Mouse (Mus musculus) heart, adult 10 weeks (tissue): ENCODE measurements around the gene Olfr1163. TPM values are rescaled to one million over a fixed set of nuclear protein-coding genes. Genes with fewer than 3 reads are reported as not detected.

ENCODE experiments used
- polyA plus RNA-seq: library from polyadenylated mRNA; stranded (reverse); fragments of 350-450 nt; fragmentation: Illumina TruSeq; extraction: RNeasy Lipid Tissue Mini Kit (QIAGEN cat#74804); gene quantifications from one replicate; pipeline ENCODE4 v1.2.3, GENCODE M21; 2014; ENCODE audit warnings: low read depth, low replicate concordance

Gene Olfr1163
- not detected for polyA plus RNA-seq

DNA sequence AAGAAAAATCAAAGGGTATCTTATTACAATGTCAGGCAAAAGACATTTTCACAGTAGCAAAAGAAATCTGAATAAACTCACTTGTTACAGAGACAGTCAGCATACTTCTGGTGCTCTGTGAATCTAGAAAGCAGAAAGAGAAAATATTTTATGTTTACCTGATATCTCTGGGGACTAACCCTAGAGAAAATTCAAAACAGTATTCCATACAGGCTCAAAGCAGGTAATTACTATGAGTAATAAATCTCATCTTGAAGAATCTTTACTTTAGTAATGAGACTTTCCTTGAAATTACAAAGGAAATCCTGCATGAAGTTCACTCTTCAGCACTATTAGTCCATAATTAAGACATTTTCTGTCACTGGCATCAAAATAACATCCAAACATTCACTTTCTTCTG lies at the start of gene Olfr1163:
TSS of gene Olfr1163 (minus strand) at position 101 of the 400 bp plus-strand sequence.

DNA sequence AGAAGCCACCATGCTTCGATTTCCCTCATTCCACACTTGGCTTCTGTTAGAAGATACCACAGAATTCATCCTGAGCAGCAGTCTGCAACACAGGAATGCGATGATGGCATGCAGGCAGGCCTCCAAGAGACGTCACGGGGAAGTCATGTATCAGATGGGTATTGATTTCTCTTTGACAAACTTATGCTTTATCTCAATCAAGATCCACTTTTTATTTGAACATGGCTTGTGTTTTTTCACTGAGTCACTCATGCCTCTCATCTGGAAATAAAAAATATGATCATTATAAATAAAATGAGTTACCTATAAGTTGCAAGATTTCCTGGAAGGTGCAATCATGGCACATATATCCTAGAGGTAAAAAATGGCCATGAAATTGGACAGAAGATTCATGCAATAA lies 22.2 kb upstream of the Olfr1163 start, which contains the start of gene Olfr1164:
TSS of gene Olfr1164 (minus strand) at position 101 of the 400 bp plus-strand sequence.

DNA sequence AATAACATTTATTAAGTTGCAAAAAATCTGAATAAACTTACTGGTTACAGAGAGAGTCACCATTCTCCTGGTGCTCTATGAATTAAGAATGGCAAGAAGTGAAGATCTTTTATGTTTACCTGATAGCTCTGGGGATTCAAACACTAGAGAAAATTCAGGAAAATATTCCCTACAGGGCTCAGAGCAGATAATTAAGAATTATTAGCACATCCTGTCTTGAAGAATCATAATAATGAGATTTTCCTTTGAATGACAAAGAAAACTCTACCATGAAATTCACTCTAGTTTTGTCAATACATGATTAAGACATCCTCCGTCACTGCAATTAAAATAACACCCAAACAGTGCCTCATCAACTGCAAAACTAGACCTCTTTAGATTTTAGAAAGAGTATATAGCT lies 20.6 kb downstream of the Olfr1163 start, which contains the start of gene Olfr1162:
TSS of gene Olfr1162 (minus strand) at position 101 of the 400 bp plus-strand sequence.

DNA sequence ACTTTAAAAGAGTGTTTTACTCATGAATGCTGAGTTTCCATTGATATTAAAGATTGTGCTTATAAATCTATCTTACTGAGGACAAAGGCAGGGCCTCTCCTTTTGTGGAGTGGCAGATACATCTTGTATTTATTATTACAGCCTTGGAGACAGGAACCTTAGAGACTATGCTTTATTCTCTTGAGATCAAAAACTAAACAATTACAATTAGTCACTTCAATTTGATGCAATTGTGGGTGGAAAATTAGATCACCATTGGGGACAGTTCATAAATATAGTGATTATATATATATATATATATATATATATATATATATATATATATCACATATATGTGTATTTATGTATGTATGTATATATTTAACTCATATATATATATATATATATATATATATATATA lies 34.0 kb downstream of the Olfr1163 start, which contains the start of gene Olfr73:
TSS of gene Olfr73 (minus strand) at position 101 of the 400 bp plus-strand sequence.

DNA sequence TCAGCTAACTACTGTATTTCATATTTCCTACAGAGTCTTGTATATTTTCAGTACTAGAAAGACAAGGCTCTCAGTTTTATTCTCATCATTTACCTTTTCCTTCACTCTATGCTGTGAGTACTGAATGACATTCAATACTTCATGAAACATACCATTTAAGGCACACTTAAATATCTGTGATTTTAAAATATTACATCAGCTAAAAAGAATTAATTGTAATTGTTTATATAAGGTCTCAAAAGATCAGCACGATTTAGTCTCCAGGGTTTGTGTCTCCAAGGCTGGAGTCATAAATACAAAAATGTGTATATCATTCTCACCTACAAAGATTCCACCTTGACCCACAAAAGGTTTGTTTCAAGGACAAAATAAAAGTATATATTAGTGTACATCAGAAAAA lies 49.2 kb downstream of the Olfr1163 start, which contains the start of gene Olfr1161:
TSS of gene Olfr1161 (plus strand) at position 301 of the 400 bp plus-strand sequence.

Other genes starting within 250 kb of the Olfr1163 start
- not detected for gene Olfr1148, start 241.3 kb downstream of the Olfr1163 start, polyA plus RNA-seq
- gene Olfr1150-ps1, start 227.8 kb downstream of the Olfr1163 start, polyA plus RNA-seq = not detected
- gene Olfr1151, start 216.0 kb downstream of the Olfr1163 start, polyA plus RNA-seq = not detected
- not detected for gene Olfr1152, start 205.3 kb downstream of the Olfr1163 start, polyA plus RNA-seq
- gene Olfr1153, start 176.9 kb downstream of the Olfr1163 start, polyA plus RNA-seq = not detected
- gene Olfr1154, start 166.7 kb downstream of the Olfr1163 start, polyA plus RNA-seq = not detected
- not detected for gene Olfr1155, start 126.7 kb downstream of the Olfr1163 start, polyA plus RNA-seq
- not detected for gene Olfr1156, start 118.7 kb downstream of the Olfr1163 start, polyA plus RNA-seq
- not detected for gene Olfr1157, start 103.5 kb downstream of the Olfr1163 start, polyA plus RNA-seq
- not detected for gene Olfr74, start 97.2 kb downstream of the Olfr1163 start, polyA plus RNA-seq
- gene Olfr1158, start 81.7 kb downstream of the Olfr1163 start, polyA plus RNA-seq = not detected
- not detected for gene Olfr1160, start 63.6 kb downstream of the Olfr1163 start, polyA plus RNA-seq
- gene Olfr1161, start 49.1 kb downstream of the Olfr1163 start, polyA plus RNA-seq = not detected
- gene Olfr73, start 34.1 kb downstream of the Olfr1163 start, polyA plus RNA-seq = not detected
- not detected for gene Olfr1162, start 20.7 kb downstream of the Olfr1163 start, polyA plus RNA-seq
- not detected for gene Olfr1164, start 22.1 kb upstream of the Olfr1163 start, polyA plus RNA-seq
- gene Olfr1166, start 56.4 kb upstream of the Olfr1163 start, polyA plus RNA-seq = not detected
- gene Olfr1167, start 83.4 kb upstream of the Olfr1163 start, polyA plus RNA-seq = not detected
- not detected for gene Olfr1168, start 110.0 kb upstream of the Olfr1163 start, polyA plus RNA-seq
- gene Olfr1170, start 156.5 kb upstream of the Olfr1163 start, polyA plus RNA-seq = not detected
- not detected for gene Olfr1173, start 208.0 kb upstream of the Olfr1163 start, polyA plus RNA-seq
- not detected for gene Olfr1174-ps, start 243.3 kb upstream of the Olfr1163 start, polyA plus RNA-seq